Mouse (Mus musculus) liver, embryonic 14.5 days (tissue): ENCODE data around the gene Pth1r.

Source experiments
- CTCF ChIP-seq: IDR thresholded peaks from 2 replicates; pipeline ENCODE4 v1.5.1; 2016; ENCODE audit warnings: antibody characterized with exemption, low read depth, control low read depth
- EP300 ChIP-seq: IDR thresholded peaks from 2 replicates; pipeline ENCODE4 v1.6.1; 2016; ENCODE audit warnings: antibody characterized with exemption, low read depth

- TF ChIP-seq CTCF (no peak), EP300 (no peak)
Measured at GRCm38 (mm10) chr9:110695165-110695755, 51.7 kb downstream of the Pth1r start.
